Mouse (Mus musculus) small intestine, adult 2 months (tissue): ENCODE measurements around the gene Mbnl1.

ENCODE experiments used
- CTCF ChIP-seq: fragments of 200-500 bp; IDR thresholded peaks from 2 replicates; pipeline ENCODE4 v1.5.1; 2012; ENCODE audit warnings: low read depth, mild to moderate bottlenecking, control low read depth, inconsistent platforms, low read length, moderate library complexity, mixed read lengths; ENCODE audit not compliant: insufficient replicate concordance, insufficient read length; ENCODE audit errors: extremely low read depth
- POLR2A ChIP-seq: fragments of 200-500 bp; IDR thresholded peaks from 2 replicates; pipeline ENCODE4 v1.6.1; 2012; ENCODE audit warnings: low read depth, mild to moderate bottlenecking, control low read depth, inconsistent platforms, low read length, moderate library complexity

DNA sequence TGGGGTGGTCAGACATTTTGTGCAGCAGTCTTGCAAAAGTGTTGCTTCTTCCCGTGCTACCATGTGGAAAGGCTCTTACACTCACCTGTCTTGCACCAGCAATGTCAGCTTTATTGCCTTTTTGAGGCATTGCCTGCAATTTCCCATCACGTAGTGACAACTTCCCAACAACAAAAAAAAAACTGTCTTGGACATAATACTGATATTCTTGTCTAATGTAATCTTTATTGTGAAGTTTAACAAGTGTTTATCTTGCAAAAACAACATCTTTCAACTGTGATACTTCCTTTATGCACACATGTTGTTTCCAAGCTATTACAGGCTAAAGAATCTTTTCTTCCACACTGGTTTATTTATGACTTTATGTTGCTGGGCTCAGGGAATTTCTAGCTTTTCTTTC is 5.8 kb downstream of the Mbnl1 start:
- TF ChIP-seq CTCF (no peak), POLR2A (no peak)
